Mouse (Mus musculus): Measurements from ENCODE around the gene Cep128.

Gene Cep128

DNA sequence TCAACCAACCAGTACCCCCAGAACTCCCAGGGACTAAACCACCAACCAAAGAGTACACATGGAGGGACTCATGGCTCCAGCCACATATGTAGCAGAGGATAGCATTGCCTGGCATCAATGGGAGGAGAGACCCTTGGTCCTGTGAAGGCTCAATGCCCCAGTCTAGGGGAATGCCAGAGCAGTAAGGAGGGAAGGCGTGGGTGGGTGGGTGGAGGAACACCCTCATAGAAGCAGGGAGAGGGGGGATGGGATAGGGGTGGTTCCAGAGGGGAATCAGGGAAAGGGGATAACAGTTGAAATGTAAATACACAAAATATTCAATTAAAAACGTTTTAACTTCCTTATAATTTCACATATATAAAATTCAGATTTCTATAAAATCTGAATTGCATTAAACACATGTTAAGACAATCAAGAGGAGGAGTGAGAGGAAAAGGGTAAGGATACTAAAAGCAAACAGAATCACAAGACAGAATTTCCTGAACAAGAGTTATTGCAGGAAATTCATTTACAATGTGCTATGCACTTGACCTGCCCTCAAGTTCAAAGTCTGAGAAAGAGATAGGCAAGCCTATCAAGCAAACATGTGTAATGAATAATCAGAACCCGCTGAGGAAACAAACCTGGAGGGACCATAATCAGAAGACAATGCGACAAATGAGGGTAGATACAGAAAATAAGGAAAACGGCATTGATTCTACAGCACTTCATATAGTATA is 207.2 kb downstream of the Cep128 start:
- DNase-seq: no peak

DNA sequence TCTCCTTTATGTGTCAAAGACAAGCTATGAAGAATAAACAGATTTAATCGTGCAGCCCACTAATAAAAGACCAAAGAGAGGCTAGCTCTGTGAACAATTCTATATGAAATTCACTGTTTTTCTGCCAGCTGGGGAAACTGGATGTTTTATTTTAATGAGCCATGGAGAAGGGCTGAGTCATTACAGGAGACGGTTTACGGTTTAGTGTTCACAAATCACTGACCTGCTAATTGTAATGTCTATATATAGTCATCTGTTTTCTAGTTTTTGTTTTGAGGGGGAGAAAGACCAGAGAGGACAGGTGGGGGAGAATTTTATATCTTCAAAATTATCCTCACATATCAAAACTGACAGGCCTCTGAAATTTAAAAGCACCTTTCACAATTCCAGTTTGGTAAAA is 212.6 kb downstream of the Cep128 start:
- no peak for DNase-seq

DNA sequence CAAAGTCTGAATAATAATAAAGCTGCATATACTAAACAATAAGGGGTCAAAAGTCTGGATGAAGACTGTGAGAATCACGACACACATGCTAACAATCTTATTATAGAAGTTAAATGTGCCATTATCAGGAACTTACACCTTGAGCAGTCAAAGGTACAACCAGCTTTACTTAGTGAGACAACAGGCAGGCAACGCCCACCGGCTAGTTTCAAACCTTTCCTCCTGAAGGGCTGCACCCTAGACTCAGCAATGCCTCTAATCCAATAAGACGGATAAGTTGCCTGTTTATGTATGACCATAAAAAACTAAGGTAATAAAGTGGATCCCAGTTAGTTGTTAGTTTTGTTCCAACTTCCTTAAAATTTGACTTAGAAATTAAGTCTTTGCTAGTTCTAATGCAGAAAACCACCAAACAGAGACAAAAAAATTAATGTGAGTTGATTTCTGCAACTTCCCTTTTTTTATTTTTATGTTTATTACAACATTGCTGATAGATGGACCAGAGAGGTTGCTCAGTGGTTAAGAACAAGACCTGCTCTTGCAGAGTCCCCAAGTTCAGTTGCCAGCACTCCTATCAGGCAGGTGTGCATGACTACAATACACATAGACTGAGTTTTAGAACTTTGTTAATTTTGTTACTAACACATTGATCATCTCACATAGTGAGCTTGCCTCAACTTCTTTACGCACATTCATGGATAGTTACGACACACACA is 223.0 kb downstream of the Cep128 start:
- DNase-seq: no peak

DNA sequence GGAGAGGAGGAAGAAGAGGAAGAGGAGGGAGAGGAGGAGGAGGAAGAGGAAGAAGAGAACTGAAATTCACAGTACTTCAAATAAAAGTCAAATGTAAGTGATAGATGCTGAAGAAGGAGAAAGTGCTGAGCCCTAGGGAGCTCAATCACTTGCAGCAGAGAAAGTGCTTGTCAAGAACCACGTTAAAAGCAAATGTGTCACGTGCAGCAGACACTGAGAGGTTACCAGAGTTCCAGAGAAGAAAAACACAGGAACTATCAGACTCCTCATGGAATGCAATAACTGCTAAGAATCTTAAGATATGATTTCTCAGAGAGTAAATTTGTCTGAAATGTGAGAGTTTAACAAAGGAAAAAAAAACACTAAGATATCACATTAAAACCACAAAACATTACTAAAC is 225.7 kb downstream of the Cep128 start:
- no peak for DNase-seq

DNA sequence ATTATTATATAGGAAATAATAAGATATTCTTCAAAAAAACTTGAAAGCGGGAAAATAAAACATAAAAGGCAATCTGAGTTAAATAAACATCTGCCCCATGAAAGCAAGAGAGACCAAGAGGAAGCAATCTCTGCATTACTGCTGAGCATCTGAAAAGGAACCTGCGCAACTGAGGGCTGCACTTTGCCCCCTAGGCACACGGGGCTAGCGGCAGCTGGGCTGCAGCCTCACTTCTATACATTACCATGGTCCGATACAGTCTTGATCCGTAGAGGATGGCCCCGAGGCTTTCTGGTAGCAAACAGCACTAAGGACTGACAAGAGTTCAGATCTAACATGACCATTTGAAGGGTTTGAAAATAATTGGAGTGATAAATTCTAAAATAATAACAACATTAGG is 230.2 kb downstream of the Cep128 start:
- DNase-seq: no peak

DNA sequence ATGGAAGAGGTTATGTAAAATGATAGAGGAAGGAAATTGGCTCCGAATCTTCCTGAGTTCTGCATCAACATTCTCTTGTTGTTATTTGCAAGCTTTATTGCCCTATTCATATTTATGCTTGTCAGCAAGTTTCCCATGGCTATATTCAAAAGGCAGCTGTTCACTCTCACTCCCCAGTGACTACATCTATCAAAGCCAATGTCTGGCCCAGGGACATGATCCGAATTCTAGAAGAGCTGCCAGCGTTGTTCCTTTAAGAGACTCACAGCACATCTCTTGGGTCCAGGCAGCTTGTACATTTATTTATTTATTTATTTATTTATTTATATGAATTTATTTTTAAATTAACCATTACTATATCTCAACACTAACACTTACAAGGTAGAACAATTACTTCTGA is 235.1 kb downstream of the Cep128 start:
- no peak for DNase-seq

DNA sequence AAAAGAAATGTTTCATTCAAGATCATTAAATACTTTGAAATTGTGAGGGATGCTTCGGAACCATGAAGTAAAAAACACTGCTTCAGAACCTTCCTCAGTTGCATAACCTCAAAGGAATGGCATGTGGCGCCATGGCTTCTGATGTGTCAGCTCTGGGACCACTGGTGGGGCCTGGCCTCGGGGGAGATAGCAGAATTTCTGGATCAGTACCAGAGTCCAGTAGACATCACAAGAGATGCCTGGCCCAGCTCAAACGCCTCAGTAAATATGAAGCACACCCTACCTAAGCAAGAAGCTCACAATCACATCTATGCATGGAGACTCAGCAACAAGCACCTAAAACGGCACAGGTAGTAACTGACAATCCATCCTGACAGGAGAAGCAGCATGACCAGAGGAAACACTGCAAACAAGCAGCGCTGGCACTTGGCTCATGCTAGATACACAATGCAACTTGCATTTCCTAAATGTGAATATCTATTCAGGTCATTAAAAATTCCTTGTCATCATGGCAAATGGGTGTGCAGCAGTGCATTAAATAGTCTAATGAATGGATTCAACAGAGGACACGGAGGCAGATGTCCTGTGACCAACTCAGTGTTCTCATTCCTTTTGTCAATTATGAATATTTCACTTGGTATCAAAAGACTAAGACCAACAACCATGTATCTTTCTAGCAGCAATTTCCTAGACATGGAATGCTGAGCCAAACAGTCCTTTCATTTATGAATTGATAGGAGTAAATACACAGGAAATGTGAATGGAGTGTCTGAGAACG is 249.3 kb downstream of the Cep128 start:
- no peak for DNase-seq

DNA sequence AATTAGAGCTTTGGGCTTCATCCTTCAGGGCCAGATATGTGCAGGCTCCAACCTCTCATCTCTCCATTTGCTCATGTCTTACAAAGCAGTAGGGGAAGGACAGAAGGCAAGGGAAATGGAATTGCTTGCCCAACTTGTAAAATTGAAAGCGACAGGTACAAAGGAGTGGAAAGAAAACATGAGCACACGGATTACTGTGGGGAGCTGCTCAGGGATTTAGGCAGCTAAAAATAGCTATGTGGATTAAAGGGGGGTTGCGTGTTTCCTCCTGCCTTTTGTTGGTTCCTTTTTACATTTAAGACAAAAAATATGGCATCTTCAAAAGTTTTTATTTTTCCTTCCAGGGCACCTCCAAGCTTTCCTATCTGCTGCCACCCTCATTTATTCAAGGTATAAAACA is 269.2 kb downstream of the Cep128 start:
- no peak for DNase-seq

DNA sequence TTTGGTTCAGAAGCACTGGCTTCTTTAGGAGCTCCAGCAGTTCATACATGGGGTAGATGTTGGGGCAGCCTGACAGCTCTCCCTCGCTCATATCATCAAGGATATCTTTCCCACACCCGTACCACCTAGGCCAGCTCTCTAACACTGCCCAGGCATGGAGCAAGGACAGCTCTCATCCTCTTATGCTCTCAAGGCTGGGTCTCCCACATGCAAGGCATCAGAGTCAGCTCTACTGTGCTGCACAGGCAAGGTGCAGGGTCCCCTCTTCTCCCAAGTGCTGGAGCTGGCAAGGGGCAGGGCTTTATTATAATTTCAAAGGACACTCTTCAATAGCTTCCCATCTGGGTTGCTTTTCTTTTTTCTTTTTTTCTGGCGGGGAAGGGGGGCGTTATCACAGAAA is 280.9 kb downstream of the Cep128 start:
- DNase-seq: no peak

DNA sequence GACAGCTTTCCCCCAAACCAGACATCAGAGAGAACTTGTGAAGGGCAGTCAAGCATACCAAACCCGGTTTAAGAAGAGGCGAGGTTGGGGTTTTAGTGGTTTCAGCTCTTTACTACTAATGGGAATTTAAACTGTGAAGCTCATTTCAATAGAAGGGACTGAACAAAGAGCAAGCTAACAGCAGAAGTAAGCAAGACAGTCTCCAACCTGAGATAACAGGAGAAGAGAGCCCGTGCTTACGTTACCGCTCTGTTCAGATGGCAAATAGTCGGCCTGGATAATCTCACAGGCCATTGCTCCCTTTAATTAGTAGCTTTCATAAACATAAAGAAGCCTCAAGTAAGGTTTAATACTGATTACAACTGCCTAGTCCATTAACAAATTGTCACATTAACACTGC is 286.3 kb downstream of the Cep128 start:
- DNase-seq: no peak

DNA sequence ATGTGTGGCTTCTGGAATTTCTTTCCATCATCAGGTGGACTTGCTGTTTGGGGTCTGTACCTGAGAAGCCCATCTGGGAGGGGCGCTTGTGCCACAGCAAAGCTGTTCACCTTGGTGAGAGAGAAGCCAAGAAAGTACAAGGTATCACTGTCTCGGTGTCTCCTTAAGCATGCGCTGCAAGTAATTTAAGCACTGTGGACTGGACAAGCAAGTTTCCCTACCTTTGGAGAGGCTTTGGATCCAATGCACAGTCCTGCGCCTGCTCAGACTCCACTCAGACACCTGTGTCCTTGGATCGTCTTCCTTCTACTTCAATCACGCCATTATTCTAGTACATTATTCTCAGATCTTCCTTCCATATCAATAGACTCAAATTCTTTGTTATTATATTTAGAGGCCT is 288.0 kb downstream of the Cep128 start:
- no peak for DNase-seq

DNA sequence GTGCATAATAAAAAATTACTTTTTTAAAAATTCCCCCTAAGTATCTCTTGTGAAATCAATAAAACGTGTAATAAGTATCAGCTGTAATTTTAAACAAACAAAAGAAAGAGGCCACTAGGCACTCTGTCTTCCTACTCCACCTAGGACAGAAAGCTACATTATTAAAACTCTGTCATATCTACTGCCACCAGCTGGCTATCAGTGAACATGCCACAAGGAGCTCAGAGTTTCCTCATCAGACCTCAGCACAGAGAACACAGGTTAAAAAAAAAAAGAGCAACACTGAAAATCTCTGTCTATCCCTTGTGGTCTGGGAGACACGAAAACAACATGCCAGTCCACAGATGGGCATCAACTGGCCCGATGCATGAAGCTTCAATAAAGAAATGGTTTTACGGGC is 295.9 kb downstream of the Cep128 start:
- DNase-seq: no peak

DNA sequence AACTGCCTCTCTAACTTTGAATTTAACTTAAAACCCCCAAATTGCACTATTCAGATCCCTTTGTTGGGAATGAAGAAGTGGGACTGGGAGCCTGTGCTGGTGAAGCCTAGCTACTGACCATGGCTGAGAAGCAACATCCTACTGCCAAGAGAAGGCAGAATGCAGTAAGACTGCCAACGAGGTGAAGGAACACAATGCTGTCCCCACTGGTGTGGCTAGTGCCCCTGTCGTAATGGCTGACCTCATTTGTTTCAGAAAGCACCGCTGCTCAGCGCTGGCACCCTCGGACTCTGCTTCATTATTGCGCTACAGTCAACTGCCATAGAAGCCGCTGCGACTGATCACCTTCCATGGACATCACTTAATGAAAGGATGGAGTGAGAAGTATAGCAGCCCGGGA is 298.2 kb downstream of the Cep128 start:
- DNase-seq: no peak

DNA sequence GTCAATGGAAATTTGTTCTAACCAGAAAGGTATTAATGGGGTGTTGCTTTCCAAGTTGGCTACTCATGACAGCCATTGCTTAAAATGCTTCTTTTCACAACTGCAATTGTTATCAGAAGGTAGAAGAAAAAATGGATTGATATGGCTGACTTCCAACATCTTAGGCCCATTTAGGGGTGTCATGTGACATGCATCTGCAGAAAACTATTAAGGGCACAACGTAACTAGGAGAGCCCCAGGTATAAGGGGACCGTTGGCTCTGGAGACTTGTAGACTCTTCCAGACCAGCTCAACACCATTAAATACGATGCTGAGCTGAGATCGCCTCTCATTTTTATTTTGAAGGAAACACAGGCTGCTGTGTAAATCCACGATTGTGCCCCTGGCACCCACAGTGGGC is 308.6 kb downstream of the Cep128 start:
- DNase-seq: no peak

DNA sequence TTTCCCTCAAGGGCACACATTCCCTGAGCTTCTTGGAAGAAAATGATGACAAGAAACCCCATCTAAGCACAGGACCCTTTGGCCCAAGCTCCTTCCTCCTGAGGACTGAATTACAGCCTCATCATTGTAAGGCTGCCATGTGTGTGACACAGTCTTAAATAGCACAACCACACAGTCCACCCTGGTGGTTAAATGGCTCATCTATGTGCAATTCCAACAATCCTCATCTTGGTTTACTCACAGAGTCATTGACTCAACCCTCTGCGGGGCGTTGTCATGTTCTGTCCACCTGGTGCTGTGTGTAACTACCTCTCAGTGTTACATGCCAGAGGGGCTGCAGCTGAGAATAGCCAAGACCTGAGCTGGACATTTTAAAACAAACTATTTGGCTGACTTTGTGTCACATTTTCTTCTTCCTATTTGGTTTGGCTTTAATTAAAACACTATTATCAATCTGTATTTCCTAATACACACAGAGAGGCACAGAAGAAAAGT is 313.6 kb downstream of the Cep128 start:
- DNase-seq: no peak

DNA sequence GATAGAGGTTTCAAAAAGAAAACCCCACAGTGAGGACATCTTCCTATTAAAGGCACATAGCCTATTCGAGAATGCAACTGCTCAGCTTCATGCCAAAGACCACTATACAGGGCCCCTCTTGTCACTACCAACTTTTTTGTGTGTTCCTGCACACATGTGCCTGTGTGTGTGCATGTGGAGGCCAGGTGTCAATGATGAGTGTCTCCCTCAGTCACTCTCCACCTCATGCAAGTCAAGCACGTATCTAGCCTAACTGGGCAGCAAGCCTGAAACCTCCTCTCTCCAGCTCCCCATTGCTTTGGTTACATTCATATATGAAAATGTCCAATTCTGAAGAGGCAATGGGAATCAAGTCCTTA is 317.1 kb downstream of the Cep128 start:
- no peak for DNase-seq

DNA sequence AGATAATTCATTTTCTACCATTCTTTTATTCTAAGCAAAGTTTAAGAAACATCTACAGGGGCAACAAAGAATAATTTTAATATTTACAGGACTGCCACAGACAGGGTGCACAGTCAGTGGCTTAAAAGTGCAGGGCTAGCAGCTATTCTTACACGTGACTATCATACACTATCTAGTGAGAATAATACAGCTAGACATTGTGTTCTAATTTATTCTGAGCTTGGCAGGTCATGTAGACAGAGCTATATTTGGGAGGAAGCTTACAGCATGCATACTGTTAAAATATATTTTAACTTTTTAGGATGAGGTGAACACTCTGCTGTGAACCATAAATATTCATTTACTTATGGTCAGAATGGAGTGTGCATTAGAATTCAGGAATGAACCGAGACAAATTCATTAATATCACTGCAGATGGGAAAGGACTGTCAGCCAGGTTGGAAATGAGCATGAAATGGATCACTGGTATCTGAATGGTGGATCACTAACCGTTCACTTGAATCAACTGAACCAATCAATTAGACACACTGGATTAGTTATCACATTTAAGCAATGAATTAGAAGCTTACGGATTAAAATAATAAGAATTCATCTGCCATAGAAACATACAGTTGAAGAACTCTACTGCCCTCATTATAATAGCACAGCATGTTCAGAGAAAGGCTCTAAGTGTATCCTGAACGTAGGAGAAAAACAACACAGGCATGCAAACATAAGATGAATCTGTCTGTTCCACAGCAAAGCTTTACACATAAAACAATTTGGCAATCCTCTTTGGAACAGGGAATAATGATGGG is 317.7 kb downstream of the Cep128 start:
- no peak for DNase-seq

DNA sequence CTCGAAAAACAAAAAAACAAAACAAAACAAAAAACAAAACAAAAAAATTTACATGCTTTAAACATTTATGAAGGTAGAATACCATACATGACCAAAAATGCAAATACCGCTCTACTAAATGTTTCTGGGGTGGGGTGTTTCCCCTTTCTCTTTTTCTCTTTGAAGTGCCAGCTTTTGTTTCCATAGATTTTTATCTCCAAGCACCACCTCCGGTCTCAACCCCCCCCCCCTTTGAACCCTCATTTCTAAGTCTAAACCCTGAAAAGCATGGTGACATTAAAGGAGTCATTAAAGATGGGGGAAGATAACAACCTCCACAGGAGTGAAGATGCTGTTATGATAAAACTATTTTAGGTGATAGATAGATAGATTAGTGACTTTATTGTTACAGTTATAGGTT is 318.8 kb downstream of the Cep128 start:
- DNase-seq: no peak

DNA sequence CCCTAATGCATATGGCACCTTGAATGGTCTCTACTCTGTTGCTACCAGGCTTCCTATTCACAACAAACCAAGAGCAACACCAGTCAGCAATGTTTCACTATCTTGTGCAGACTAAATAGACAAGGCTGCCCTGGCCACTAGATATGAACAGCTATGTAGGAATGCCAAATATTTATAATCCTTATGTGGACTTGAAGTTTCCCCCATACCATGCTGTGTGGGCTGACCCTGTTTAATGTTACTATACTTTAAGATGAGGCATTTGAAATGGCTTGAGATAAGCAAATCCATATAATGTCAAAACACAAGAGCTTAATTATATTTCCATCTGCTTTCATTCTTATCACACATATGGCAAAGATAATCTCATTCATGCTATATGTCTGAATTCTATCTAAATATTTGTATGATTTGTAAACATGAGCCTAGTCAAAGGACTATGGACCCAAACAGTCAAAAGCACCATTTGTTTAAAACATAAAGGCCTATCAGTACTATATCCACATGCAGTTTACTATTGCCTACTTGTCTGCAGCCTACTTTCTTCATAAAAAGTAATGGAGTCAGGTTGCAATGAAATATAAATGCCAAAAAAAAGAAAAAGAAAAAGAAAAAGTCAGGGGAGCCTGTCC is 319.7 kb downstream of the Cep128 start:
- no peak for DNase-seq

DNA sequence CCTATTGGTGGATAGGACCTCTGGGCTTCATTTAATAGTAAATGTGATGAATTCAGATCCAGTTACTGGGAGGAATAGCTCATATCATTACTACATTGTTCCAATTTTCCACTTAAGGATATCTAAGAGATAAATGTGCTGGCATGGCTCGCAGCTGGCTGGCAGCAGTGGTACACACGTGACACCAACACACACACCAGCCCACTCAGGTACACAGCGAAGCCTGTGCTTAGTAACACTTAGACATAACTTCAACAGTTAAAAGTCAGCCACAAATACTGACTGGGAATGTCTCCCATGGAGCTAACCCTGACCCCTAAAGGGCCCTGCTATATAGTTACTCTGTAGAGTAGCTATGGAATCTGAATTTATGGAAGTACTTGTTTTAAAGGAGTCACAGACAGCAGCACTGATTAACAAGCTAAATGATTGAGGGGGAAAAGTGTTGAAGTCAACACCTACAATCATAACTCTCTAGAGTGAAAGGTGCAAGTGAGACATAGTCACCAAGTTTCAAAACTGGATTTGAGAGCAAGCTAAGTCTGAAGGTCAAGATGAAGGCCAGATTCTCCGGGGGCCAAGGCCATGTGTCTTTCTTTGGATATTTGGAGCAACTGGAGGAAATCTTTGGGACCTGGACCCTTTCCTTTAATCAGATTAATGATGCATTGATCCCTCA is 320.7 kb downstream of the Cep128 start:
- no peak for DNase-seq

DNA sequence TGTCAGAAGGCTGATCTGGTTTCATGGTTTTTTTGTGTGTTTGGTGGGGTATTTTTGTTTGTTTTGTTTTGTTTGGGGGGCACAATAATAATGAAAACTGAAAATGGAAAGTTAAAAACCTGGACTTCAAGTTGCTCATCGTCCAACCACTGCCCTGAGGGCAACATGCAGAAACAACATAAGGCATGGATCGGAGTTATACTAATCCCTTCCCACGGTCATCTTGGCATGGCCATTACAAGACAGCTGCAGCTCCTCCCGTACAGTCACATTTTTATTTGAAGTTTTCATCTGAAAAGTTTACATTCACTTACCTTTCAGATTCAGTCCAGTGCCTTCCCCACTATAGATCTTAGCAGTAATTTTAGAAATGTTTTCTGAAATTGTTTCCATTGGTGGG is 321.5 kb downstream of the Cep128 start:
- no peak for DNase-seq

DNA sequence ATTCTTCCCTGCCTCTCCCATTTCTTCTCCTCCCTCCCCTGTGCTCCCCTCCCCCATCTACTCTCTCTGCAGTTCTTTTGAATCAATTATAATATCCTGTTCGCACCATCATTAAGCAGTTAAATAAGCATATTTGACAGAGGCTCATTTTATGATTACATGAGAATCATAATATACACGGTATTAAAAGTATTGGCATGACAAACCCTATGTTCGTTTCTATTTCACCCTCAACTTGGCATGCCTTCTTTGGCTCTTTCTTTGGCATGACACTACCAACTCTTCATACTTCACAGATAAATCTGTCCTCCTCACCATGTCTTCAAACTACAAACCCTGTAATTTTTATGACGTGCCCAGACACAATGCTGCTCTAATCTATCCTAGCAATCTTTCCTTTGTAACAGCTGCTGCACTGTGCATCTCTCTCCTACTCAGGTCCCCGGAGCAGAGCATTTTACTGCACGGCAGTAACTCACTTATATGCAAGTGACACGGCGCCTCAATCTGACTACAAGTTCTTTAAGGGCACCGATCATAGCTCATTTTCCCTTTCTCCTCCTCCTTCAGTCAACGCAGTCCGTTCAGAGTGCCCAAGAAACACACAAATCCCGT is 324.4 kb downstream of the Cep128 start:
- DNase-seq: no peak

Data from kidney, postnatal 10 days (tissue).